Mouse (Mus musculus) lung, postnatal 0 days (tissue): ENCODE measurements around the gene Erv3.

Source experiments
- CTCF ChIP-seq: IDR thresholded peaks from 2 replicates; pipeline ENCODE4 v1.5.1; 2016; ENCODE audit warnings: antibody characterized with exemption, mild to moderate bottlenecking
- EP300 ChIP-seq: IDR thresholded peaks from 2 replicates; pipeline ENCODE4 v1.6.1; 2016; ENCODE audit warnings: antibody characterized with exemption, mild to moderate bottlenecking, control low read depth

DNA sequence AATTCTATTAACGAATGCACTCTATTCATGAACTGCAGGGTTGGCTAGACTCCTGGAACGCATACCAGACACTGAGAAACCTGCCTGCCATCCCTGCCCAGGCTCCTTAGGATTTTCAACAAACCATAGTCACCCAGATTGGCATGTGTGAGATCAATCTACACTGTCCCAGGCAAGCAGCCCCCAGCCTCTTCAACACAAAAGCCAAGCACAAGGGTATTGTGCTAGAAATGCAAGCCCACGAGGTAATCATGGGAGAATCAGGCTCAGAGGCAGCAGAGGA lies 37.9 kb downstream of the Erv3 start:
- TF ChIP-seq CTCF (no peak), EP300 (no peak)
